ENCODE assay signal across 8 mouse cellular contexts in genomic region chr1:62986267-62986666, GRCm38 (mm10).
DNase-seq lines count a peak whose midpoint lies in the region; ATAC-seq and TF ChIP-seq lines count a peak whose summit lies in the region.

No protein-coding gene starts in this region.

- peak; percentile 83 for TF ChIP-seq CTCF in G1E (IDR thresholded peaks at IDR 0.05; ENCODE audit: low read depth, low read length)

- H3K4me2 ChIP-seq in heart, embryonic 13.5 days = peak overlapping the region; percentile 61
- H3K4me2 ChIP-seq in liver, embryonic 13.5 days = peak overlapping the region; percentile 12
- H3K4me2 ChIP-seq in neural tube, embryonic 12.5 days (replicated peaks) = peak overlapping the region; percentile 38

- ATAC-seq in G1E (ENCODE audit: extremely low read depth, insufficient number of reproducible peaks, low FRiP score, poor library complexity, severe bottlenecking) = no peak; the same call in 1 of the 2 replicates
- ATAC-seq in heart, embryonic 13.5 days (ENCODE audit: extremely low read depth, insufficient number of reproducible peaks, low FRiP score, low TSS enrichment) = no peak
- ATAC-seq in liver, embryonic 13.5 days (ENCODE audit: low read depth) = no peak
- no peak for ATAC-seq in neural tube, embryonic 12.5 days (ENCODE audit: low FRiP score, low read depth)
- ATAC-seq in erythroid progenitor cell, adult 5-6 weeks (replicated peaks; ENCODE audit: low FRiP score, poor library complexity, severe bottlenecking) = no peak

- H3K36me3 ChIP-seq in G1E (replicated peaks) = no peaks in the 10 kb centered on the region
- no peaks in the 10 kb centered on the region for H3K36me3 ChIP-seq in heart, embryonic 13.5 days
- no peaks in the 10 kb centered on the region for H3K36me3 ChIP-seq in liver, embryonic 13.5 days
- H3K36me3 ChIP-seq in neural tube, embryonic 12.5 days = no peaks in the 10 kb centered on the region

- WGBS in heart, embryonic 13.5 days = 24% methylated on average over 7 of the region's 7 CpGs
- 15% methylated on average over 7 of the region's 7 CpGs for WGBS in liver, embryonic 13.5 days (ENCODE audit: insufficient replicate concordance)
- 18% methylated on average over 7 of the region's 7 CpGs for WGBS in neural tube, embryonic 12.5 days

- DNase-seq in 416B (ENCODE audit: low read depth) (peak; percentile 64), G1E (ENCODE audit: low spot score) (no peak)
- DNase-seq in cerebellum, postnatal 36 days = peak; percentile 50 to 61
- peak; percentile 82 for DNase-seq in kidney, postnatal 10 days
- no peak for DNase-seq in liver, embryonic 13.5 days

- no peaks in the 10 kb centered on the region for H3K4me1 ChIP-seq in G1E (ENCODE audit: insufficient read depth, low read depth, low read length)
- peaks cover 13% of the 10 kb centered on the region for H3K4me1 ChIP-seq in heart, embryonic 13.5 days
- no peaks in the 10 kb centered on the region; the same call in 1 of the 2 replicates for H3K4me1 ChIP-seq in liver, embryonic 13.5 days (replicated peaks)
- no peaks in the 10 kb centered on the region for H3K4me1 ChIP-seq in neural tube, embryonic 12.5 days

- H3K27me3 ChIP-seq in G1E (ENCODE audit: insufficient read depth, low read length) = peaks cover 5% of the 10 kb centered on the region
- H3K27me3 ChIP-seq in heart, embryonic 13.5 days (replicated peaks) = no peaks in the 10 kb centered on the region
- no peaks in the 10 kb centered on the region for H3K27me3 ChIP-seq in liver, embryonic 13.5 days
- H3K27me3 ChIP-seq in neural tube, embryonic 12.5 days (replicated peaks) = no peaks in the 10 kb centered on the region

- H3K9me3 ChIP-seq in G1E (replicated peaks) = no peaks in the 10 kb centered on the region
- H3K9me3 ChIP-seq in heart, embryonic 13.5 days = no peaks in the 10 kb centered on the region
- H3K9me3 ChIP-seq in liver, embryonic 13.5 days (replicated peaks) = no peaks in the 10 kb centered on the region
- no peaks in the 10 kb centered on the region for H3K9me3 ChIP-seq in neural tube, embryonic 12.5 days

- H3K9ac ChIP-seq in heart, embryonic 13.5 days = no peak overlapping the region
- no peak overlapping the region for H3K9ac ChIP-seq in liver, embryonic 13.5 days
- H3K9ac ChIP-seq in neural tube, embryonic 12.5 days = no peak overlapping the region

- H3K27ac ChIP-seq in heart, embryonic 13.5 days (replicated peaks) = no peak overlapping the region
- H3K27ac ChIP-seq in liver, embryonic 13.5 days = no peak overlapping the region
- H3K27ac ChIP-seq in neural tube, embryonic 12.5 days = no peak overlapping the region

- no peak overlapping the region for H3K4me3 ChIP-seq in G1E (ENCODE audit: low read depth, low read length)
- peak overlapping the region; percentile 30 for H3K4me3 ChIP-seq in heart, embryonic 13.5 days
- no peak overlapping the region for H3K4me3 ChIP-seq in liver, embryonic 13.5 days (replicated peaks)
- no peak overlapping the region for H3K4me3 ChIP-seq in neural tube, embryonic 12.5 days

Comparison
In these comparisons a context has a peak if more than half of its experiments do, and no peak if none do; other contexts are left out.
1. DNase-seq: peak in 416B (single experiment), cerebellum, postnatal 36 days (2 of 2) and kidney, postnatal 10 days (single experiment); none in G1E (single experiment) and liver, embryonic 13.5 days (single experiment).
2. Peak in every context shown above with its lines, with median percentiles within 50 percentile points of each other: H3K4me2 ChIP-seq.